Mouse (Mus musculus): ENCODE results near the gene S100a4. TPM values are rescaled to one million over a fixed set of nuclear protein-coding genes. Genes with fewer than 3 reads are reported as not detected.
A peak's percentile ranks its signal among the peaks of the same experiment; 100 is the strongest.

S100a4 gene
- polyA plus RNA-seq, 1 experiment from 2014 or later, result 4.0 TPM

GRCm38 (mm10) chr3:90647291-90647690 lies 43.7 kb downstream of the S100a4 start:
- Histone ChIP-seq H3K4me1 (ENCODE audit: insufficient read depth) (no peaks in the 10 kb centered on the region), H3K9me3 (ENCODE audit: low read length) (no peaks in the 10 kb centered on the region), H3K36me3 (replicated peaks; ENCODE audit: insufficient read depth, low read length) (no peaks in the 10 kb centered on the region), H3K4me2 (ENCODE audit: low read depth, low read length) (no peak overlapping the region), H3K27me3 (ENCODE audit: insufficient read depth, low read length) (no peaks in the 10 kb centered on the region), H3K4me3 (ENCODE audit: low read depth, low read length) (no peak overlapping the region), H3K9ac (replicated peaks) (no peak overlapping the region), H3K27ac (ENCODE audit: low read depth) (no peak overlapping the region)
- TF ChIP-seq CTCF (IDR thresholded peaks at IDR 0.05; ENCODE audit: low read depth) (no peak), EP300 (IDR thresholded peaks at IDR 0.05; ENCODE audit: low read depth) (no peak)
- DNase-seq (peak; percentile 2), ATAC-seq (no peak)
- WGBS (ENCODE audit: insufficient replicate concordance), result 82% methylated on average over 1 of the region's 1 CpGs

GRCm38 (mm10) chr3:90648981-90649380 lies 45.4 kb downstream of the S100a4 start:
- H3K9me3 ChIP-seq (ENCODE audit: low read length), result no peaks in the 10 kb centered on the region
- H3K9ac ChIP-seq (replicated peaks), result no peak overlapping the region
- no peak for DNase-seq
- no peak overlapping the region for H3K4me3 ChIP-seq (ENCODE audit: low read depth, low read length)
- H3K36me3 ChIP-seq (replicated peaks; ENCODE audit: insufficient read depth, low read length), result no peaks in the 10 kb centered on the region
- H3K27me3 ChIP-seq (ENCODE audit: insufficient read depth, low read length), result no peaks in the 10 kb centered on the region
- no peak for ATAC-seq
- no peaks in the 10 kb centered on the region for H3K4me1 ChIP-seq (ENCODE audit: insufficient read depth)
- H3K27ac ChIP-seq (ENCODE audit: low read depth), result no peak overlapping the region
- no peak overlapping the region for H3K4me2 ChIP-seq (ENCODE audit: low read depth, low read length)
- TF ChIP-seq EP300 (IDR thresholded peaks at IDR 0.05; ENCODE audit: low read depth), result no peak
- TF ChIP-seq CTCF (IDR thresholded peaks at IDR 0.05; ENCODE audit: low read depth), result no peak

- no peak for TF ChIP-seq EP300 (IDR thresholded peaks at IDR 0.05; ENCODE audit: low read depth)
- TF ChIP-seq CTCF (IDR thresholded peaks at IDR 0.05; ENCODE audit: low read depth), result no peak
- Histone ChIP-seq H3K27ac (ENCODE audit: low read depth) (no peak overlapping the region), H3K4me1 (ENCODE audit: insufficient read depth) (no peaks in the 10 kb centered on the region), H3K4me2 (ENCODE audit: low read depth, low read length) (no peak overlapping the region), H3K9me3 (ENCODE audit: low read length) (no peaks in the 10 kb centered on the region), H3K9ac (replicated peaks) (no peak overlapping the region), H3K27me3 (ENCODE audit: insufficient read depth, low read length) (no peaks in the 10 kb centered on the region), H3K4me3 (ENCODE audit: low read depth, low read length) (no peak overlapping the region), H3K36me3 (replicated peaks; ENCODE audit: insufficient read depth, low read length) (no peaks in the 10 kb centered on the region)
- ATAC-seq (no peak), DNase-seq (no peak)
- 72% methylated on average over 2 of the region's 2 CpGs for WGBS (ENCODE audit: insufficient replicate concordance)
Measured at GRCm38 (mm10) chr3:90649832-90650231, 46.3 kb downstream of the S100a4 start.

GRCm38 (mm10) chr3:90652878-90653508 lies 49.4 kb downstream of the S100a4 start:
- Histone ChIP-seq H3K9ac (replicated peaks) (no peak overlapping the region), H3K4me2 (ENCODE audit: low read depth, low read length) (no peak overlapping the region), H3K36me3 (replicated peaks; ENCODE audit: insufficient read depth, low read length) (no peaks in the 10 kb centered on the region), H3K27ac (ENCODE audit: low read depth) (no peak overlapping the region), H3K9me3 (ENCODE audit: low read length) (no peaks in the 10 kb centered on the region), H3K27me3 (ENCODE audit: insufficient read depth, low read length) (no peaks in the 10 kb centered on the region), H3K4me1 (ENCODE audit: insufficient read depth) (no peaks in the 10 kb centered on the region), H3K4me3 (ENCODE audit: low read depth, low read length) (no peak overlapping the region)
- ATAC-seq, result no peak; the same call in 1 of the 2 replicates
- WGBS (ENCODE audit: insufficient replicate concordance), result 37% methylated on average over 5 of the region's 5 CpGs
- peak; percentile 62 for DNase-seq
- TF ChIP-seq EP300 (IDR thresholded peaks at IDR 0.05; ENCODE audit: low read depth), result no peak
- TF ChIP-seq CTCF (IDR thresholded peaks at IDR 0.05; ENCODE audit: low read depth), result peak; percentile 79

GRCm38 (mm10) chr3:90653717-90654116 lies 50.1 kb downstream of the S100a4 start, which contains the start of gene S100a7a:
S100a7a (plus strand) TSS chr3:90654017.
- no peaks in the 10 kb centered on the region for H3K36me3 ChIP-seq (replicated peaks; ENCODE audit: insufficient read depth, low read length)
- no peaks in the 10 kb centered on the region for H3K4me1 ChIP-seq (ENCODE audit: insufficient read depth)
- TF ChIP-seq EP300 (IDR thresholded peaks at IDR 0.05; ENCODE audit: low read depth), result no peak
- TF ChIP-seq CTCF (IDR thresholded peaks at IDR 0.05; ENCODE audit: low read depth), result no peak
- no peaks in the 10 kb centered on the region for H3K9me3 ChIP-seq (ENCODE audit: low read length)
- H3K27me3 ChIP-seq (ENCODE audit: insufficient read depth, low read length), result no peaks in the 10 kb centered on the region
- no peak within 1 kb of the TSS for H3K4me2 ChIP-seq (ENCODE audit: low read depth, low read length)
- no peak for ATAC-seq
- H3K27ac ChIP-seq (ENCODE audit: low read depth), result no peak within 1 kb of the TSS
- no peak within 1 kb of the TSS for H3K9ac ChIP-seq (replicated peaks)
- DNase-seq, result peak; percentile 2
- H3K4me3 ChIP-seq (ENCODE audit: low read depth, low read length), result no peak within 1 kb of the TSS

Other genes starting within 250 kb of the S100a4 start
- gene Slc27a3, start 213.8 kb upstream of the S100a4 start, polyA plus RNA-seq (2015; fragmentation: Nextera tagmentation; extraction: Ambion mirVana), result 0.58 and 0.69 TPM in 2 replicates
- 4.0 and 4.6 TPM in 2 replicates for gene Ints3, start 170.1 kb upstream of the S100a4 start, polyA plus RNA-seq (2015; fragmentation: Nextera tagmentation; extraction: Ambion mirVana)
- gene Npr1, start 137.9 kb upstream of the S100a4 start, polyA plus RNA-seq (2015; fragmentation: Nextera tagmentation; extraction: Ambion mirVana), result 5.9 and 6.2 TPM in 2 replicates
- 23.1 and 27.6 TPM in 2 replicates for gene Ilf2, start 127.6 kb upstream of the S100a4 start, polyA plus RNA-seq (2015; fragmentation: Nextera tagmentation; extraction: Ambion mirVana)
- gene Snapin, start 112.7 kb upstream of the S100a4 start, polyA plus RNA-seq (2015; fragmentation: Nextera tagmentation; extraction: Ambion mirVana), result 23.6 and 24.2 TPM in 2 replicates
- gene Chtop, start 94.3 kb upstream of the S100a4 start, polyA plus RNA-seq (2015; fragmentation: Nextera tagmentation; extraction: Ambion mirVana), result 39.9 and 42.9 TPM in 2 replicates
- 116 and 118 TPM in 2 replicates for gene S100a1, start 89.4 kb upstream of the S100a4 start, polyA plus RNA-seq (2015; fragmentation: Nextera tagmentation; extraction: Ambion mirVana)
- 35.5 and 36.1 TPM in 2 replicates for gene S100a13, start 89.3 kb upstream of the S100a4 start, polyA plus RNA-seq (2015; fragmentation: Nextera tagmentation; extraction: Ambion mirVana)
- 0.09 TPM in 1 of 2 replicates, not detected in the other for gene S100a14, start 76.9 kb upstream of the S100a4 start, polyA plus RNA-seq (2015; fragmentation: Nextera tagmentation; extraction: Ambion mirVana)
- 41.3 and 43.5 TPM in 2 replicates for gene S100a16, start 66.5 kb upstream of the S100a4 start, polyA plus RNA-seq (2015; fragmentation: Nextera tagmentation; extraction: Ambion mirVana)
- gene S100a3, start 43.2 kb upstream of the S100a4 start, polyA plus RNA-seq (2015; fragmentation: Nextera tagmentation; extraction: Ambion mirVana), result not detected in 2 replicates
- gene S100a2, start 13.5 kb upstream of the S100a4 start, polyA plus RNA-seq (2015; fragmentation: Nextera tagmentation; extraction: Ambion mirVana), result not detected in 2 replicates
- not detected in 2 replicates for gene Gm42674, start 1.9 kb upstream of the S100a4 start, polyA plus RNA-seq (2015; fragmentation: Nextera tagmentation; extraction: Ambion mirVana)
- not detected in 2 replicates for gene S100a5, start 4.8 kb downstream of the S100a4 start, polyA plus RNA-seq (2015; fragmentation: Nextera tagmentation; extraction: Ambion mirVana)
- 49.1 and 55.6 TPM in 2 replicates for gene S100a6, start 9.1 kb downstream of the S100a4 start, polyA plus RNA-seq (2015; fragmentation: Nextera tagmentation; extraction: Ambion mirVana)
- not detected in 2 replicates for gene S100a7a, start 50.2 kb downstream of the S100a4 start, polyA plus RNA-seq (2015; fragmentation: Nextera tagmentation; extraction: Ambion mirVana)
- 3,883 and 4,059 TPM in 2 replicates for gene S100a8, start 65.2 kb downstream of the S100a4 start, polyA plus RNA-seq (2015; fragmentation: Nextera tagmentation; extraction: Ambion mirVana)
- gene S100a9, start 92.0 kb downstream of the S100a4 start, polyA plus RNA-seq (2015; fragmentation: Nextera tagmentation; extraction: Ambion mirVana), result 2,494 and 2,662 TPM in 2 replicates
- not detected in 2 replicates for gene Pglyrp4, start 123.1 kb downstream of the S100a4 start, polyA plus RNA-seq (2015; fragmentation: Nextera tagmentation; extraction: Ambion mirVana)
- not detected in 2 replicates for gene Gm5849, start 174.1 kb downstream of the S100a4 start, polyA plus RNA-seq (2015; fragmentation: Nextera tagmentation; extraction: Ambion mirVana)

Data from liver, postnatal 0 days (tissue).